Mouse (Mus musculus) heart, postnatal 25 days (tissue): ENCODE measurements at regions not wholly inside any gene's neighbourhood (a gene's known extent, or its start where the extent isn't known, plus 50 kb on each side); places are given as distances from the start of the nearest gene placed in this dataset.

Source experiments
- DNase-seq: peaks from one replicate; pipeline ENCODE4 v3.0.0; 2022; ENCODE audit warnings: low spot score
- intact Hi-C: fragments of 180-260 bp; cut with DNase I; formaldehyde crosslinking; loops from one replicate; pipeline ENCODE4 v1.15.1; 2025

DNA sequence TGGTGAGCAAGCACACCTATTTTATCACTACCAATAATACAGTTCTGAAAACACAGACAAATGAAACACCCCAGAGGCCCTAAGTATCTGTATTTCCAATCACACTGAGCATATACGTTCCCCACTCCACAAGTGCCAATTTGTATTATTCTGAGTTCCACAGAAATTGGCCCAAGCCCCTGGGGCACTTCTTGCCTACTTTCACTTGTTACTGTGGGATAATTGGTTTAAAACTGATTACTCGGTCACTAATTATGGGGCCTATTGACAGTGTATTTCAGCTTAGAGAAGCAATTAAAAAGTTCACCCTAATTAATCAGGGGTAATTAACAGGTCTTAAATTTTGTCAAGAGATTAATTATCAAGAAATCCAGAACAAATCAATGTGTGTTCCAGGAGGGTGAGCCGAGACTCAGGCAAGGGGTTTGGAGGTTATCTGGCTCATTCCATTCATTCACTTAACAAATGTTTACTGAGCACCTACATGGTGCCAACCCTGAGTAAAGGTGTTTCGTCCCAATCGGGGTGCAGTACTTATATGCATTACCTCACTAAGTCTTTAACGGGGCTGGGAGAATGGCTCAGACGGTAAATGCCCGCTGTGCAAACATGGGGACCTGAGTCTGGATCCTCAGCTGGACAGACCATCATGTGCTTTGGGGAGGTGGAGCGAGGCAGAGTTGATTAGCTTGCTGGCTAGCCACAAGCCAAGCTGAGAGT, 56.1 kb upstream of the Hs3st2 start:
- intact Hi-C loops = no loop called here
- no peak for DNase-seq

DNA sequence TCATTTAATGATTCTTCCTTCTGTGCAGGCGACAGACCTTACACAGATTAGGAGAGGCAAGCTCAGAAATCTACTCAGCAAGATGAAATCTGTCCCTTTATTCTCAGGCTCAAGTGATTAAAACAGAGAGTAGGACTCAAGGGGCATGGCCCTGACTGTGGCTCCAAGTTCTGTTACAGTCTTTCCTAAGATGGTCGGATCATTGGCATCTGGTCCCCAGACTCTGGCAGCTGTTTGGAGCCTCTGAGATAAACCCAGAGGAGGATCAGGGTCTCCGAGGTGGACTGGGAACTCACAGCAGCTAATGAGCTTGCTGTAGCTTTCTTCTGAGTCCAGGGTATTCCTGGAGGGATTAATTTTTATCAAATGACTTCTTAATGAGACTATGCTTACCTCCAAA, 51.7 kb upstream of the Hs3st2 start:
- DNase-seq = no peak
- intact Hi-C loops = no loop called here
